Mouse (Mus musculus): Measurements from ENCODE around the gene Zc2hc1c.

DNA sequence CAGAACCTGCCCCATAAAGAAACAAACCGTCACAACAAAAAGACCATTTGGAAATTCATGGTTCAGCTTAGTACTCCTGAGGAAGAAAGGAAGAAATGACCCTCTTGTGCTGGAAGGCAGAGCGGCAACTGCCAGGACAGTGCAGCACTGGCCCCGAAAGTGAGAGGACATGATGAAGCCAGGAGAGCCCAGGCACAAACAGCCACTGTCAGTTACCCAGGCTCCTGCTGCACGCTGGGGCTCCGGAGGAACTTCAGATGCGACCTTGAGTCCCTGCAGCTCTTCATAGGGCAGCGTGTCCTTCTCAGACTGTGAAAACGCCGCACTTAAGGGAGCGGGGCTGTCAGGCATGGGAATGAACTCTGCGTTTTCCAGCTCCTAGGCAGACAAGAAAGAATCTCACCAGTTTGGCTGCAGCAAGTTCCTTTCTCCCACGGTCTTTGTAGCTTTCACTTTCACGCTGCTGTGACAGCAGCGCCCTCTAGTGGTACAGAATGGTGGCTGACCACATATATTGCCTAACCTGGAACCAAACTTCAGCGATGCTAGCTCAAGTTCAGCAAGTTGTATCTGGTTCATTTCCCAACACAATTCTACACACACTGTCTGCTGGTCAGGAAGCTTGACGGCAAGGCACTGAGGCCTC is 17.0 kb downstream of the Zc2hc1c start:
- TF ChIP-seq CTCF (IDR thresholded peaks at IDR 0.05; ENCODE audit: borderline replicate concordance, insufficient read depth, low read depth, low read length) (peak; percentile 97), POLR2A (IDR thresholded peaks at IDR 0.05; ENCODE audit: borderline replicate concordance, insufficient read depth, low read length) (no peak)
